Mouse (Mus musculus) brain, embryonic 14.5 days (tissue): ENCODE results near the gene Wdr18. TPM values are rescaled to one million over a fixed set of nuclear protein-coding genes. Genes with fewer than 3 reads are reported as not detected.
"Not testable (repeated sequence)": the region's sequence is repeated elsewhere in the genome, so short reads cannot be mapped to it uniquely, and the experiment has no call there.

Experiments used
- DNase-seq: peaks from one replicate; pipeline ENCODE4 v3.0.0-alpha.2; 2011; ENCODE audit warnings: low read depth
- CTCF ChIP-seq: fragments of 200-500 bp; IDR thresholded peaks from 2 replicates; pipeline ENCODE4 v1.5.1; 2012; ENCODE audit warnings: inconsistent platforms, mild to moderate bottlenecking, moderate library complexity, borderline replicate concordance; ENCODE audit not compliant: insufficient read depth, insufficient read length; ENCODE audit errors: extremely low read depth
- POLR2A ChIP-seq: fragments of 200-500 bp; IDR thresholded peaks from 2 replicates; pipeline ENCODE4 v1.6.1; 2012; ENCODE audit warnings: mild to moderate bottlenecking, inconsistent platforms, borderline replicate concordance; ENCODE audit not compliant: poor library complexity, insufficient read depth, insufficient read length, severe bottlenecking; ENCODE audit errors: extremely low read depth
- polyA plus RNA-seq: library from polyadenylated mRNA; depleted of rRNA; stranded (reverse); fragments of >200 nt; gene quantifications from 2 replicates; pipeline ENCODE4 v1.2.3, GENCODE M21; 2012

Wdr18 gene
- polyA plus RNA-seq, 1 experiment: 59.7 TPM

GRCm38 (mm10) chr10:79958140-79958816 lies 1.7 kb upstream of the Wdr18 start:
- peak; percentile 66 for DNase-seq
- peak; percentile 82 for TF ChIP-seq CTCF
- TF ChIP-seq POLR2A: no peak

GRCm38 (mm10) chr10:79959412-79959811 lies 540 bp upstream of the Wdr18 start:
- not testable (repeated sequence) for DNase-seq

- TF ChIP-seq POLR2A: no peak
- TF ChIP-seq CTCF: no peak
These were observed 831 bp downstream of the Wdr18 start for GRCm38 (mm10) chr10:79960671-79961294.

GRCm38 (mm10) chr10:79964727-79965126 lies 4.8 kb downstream of the Wdr18 start:
- no peak for DNase-seq
- TF ChIP-seq POLR2A: no peak
- TF ChIP-seq CTCF: no peak

More at GRCm38 (mm10) chr10:79960671-79961294, 831 bp downstream of the Wdr18 start:
- no peak for DNase-seq

- no peak for TF ChIP-seq POLR2A
- no peak for TF ChIP-seq CTCF
These were observed 5.4 kb downstream of the Wdr18 start for GRCm38 (mm10) chr10:79965325-79965724.

GRCm38 (mm10) chr10:79966886-79967400 lies 7.0 kb downstream of the Wdr18 start:
- DNase-seq: no peak
- TF ChIP-seq POLR2A (no peak), CTCF (no peak)

More at GRCm38 (mm10) chr10:79965325-79965724, 5.4 kb downstream of the Wdr18 start:
- no peak for DNase-seq

GRCm38 (mm10) chr10:79968181-79968580 lies 8.2 kb downstream of the Wdr18 start:
- no peak for TF ChIP-seq POLR2A
- TF ChIP-seq CTCF: no peak
- no peak for DNase-seq

GRCm38 (mm10) chr10:79969124-79969568 lies 9.2 kb downstream of the Wdr18 start:
- TF ChIP-seq CTCF: no peak
- no peak for TF ChIP-seq POLR2A
- no peak for DNase-seq

GRCm38 (mm10) chr10:79970415-79971182 lies 10.6 kb downstream of the Wdr18 start, which contains the start of gene Grin3b:
Gene Grin3b, plus strand, starts transcription at chr10:79970715.
- DNase-seq: no peak
- TF ChIP-seq CTCF: no peak
- no peak for TF ChIP-seq POLR2A

GRCm38 (mm10) chr10:79971183-79971497 lies 11.2 kb downstream of the Wdr18 start:
- no peak for DNase-seq
- TF ChIP-seq POLR2A: no peak
- TF ChIP-seq CTCF: no peak

- DNase-seq: no peak
- no peak for TF ChIP-seq CTCF
- TF ChIP-seq POLR2A: no peak
These were observed 12.9 kb downstream of the Wdr18 start for GRCm38 (mm10) chr10:79972831-79973230.

- TF ChIP-seq POLR2A (no peak), CTCF (no peak)
- no peak for DNase-seq
These were observed 14.1 kb downstream of the Wdr18 start for GRCm38 (mm10) chr10:79974087-79974486.

GRCm38 (mm10) chr10:79974668-79975067 lies 14.7 kb downstream of the Wdr18 start:
- no peak for TF ChIP-seq POLR2A
- TF ChIP-seq CTCF: no peak
- DNase-seq: no peak
